Mouse (Mus musculus): Measurements from ENCODE around the gene Ank. TPM values are rescaled to one million over a fixed set of nuclear protein-coding genes. Genes with fewer than 3 reads are reported as not detected.

Ank gene
- total RNA-seq, 2 experiments from 2014 or later: 30.1 to 33.3 TPM

GRCm38 (mm10) chr15:27575932-27576331 is 109.5 kb downstream of the Ank start:
- no peak for DNase-seq

- DNase-seq: no peak
These were observed 110.4 kb downstream of the Ank start for GRCm38 (mm10) chr15:27576886-27577285.

- no peak for DNase-seq
These were observed 111.7 kb downstream of the Ank start for GRCm38 (mm10) chr15:27577915-27578780.

GRCm38 (mm10) chr15:27578918-27579317 is 112.4 kb downstream of the Ank start:
- DNase-seq: no peak

- DNase-seq: no peak
These were observed 113.4 kb downstream of the Ank start for GRCm38 (mm10) chr15:27579853-27580252.

- no peak for DNase-seq
These were observed 114.3 kb downstream of the Ank start for GRCm38 (mm10) chr15:27580771-27581170.

- DNase-seq: no peak
These were observed 115.2 kb downstream of the Ank start for GRCm38 (mm10) chr15:27581640-27582039.

GRCm38 (mm10) chr15:27582428-27582827 is 116.0 kb downstream of the Ank start:
- DNase-seq: no peak

- DNase-seq: peak; percentile 80
These were observed 116.6 kb downstream of the Ank start for GRCm38 (mm10) chr15:27583042-27583441.

GRCm38 (mm10) chr15:27583620-27584019 is 117.1 kb downstream of the Ank start:
- DNase-seq: no peak

- DNase-seq: no peak
These were observed 119.1 kb downstream of the Ank start for GRCm38 (mm10) chr15:27585466-27586092.

- DNase-seq: no peak
These were observed 119.6 kb downstream of the Ank start for GRCm38 (mm10) chr15:27586093-27586480.

- DNase-seq: no peak
These were observed 121.8 kb downstream of the Ank start for GRCm38 (mm10) chr15:27588087-27588826.

GRCm38 (mm10) chr15:27590812-27591211 is 124.3 kb downstream of the Ank start:
- no peak for DNase-seq

GRCm38 (mm10) chr15:27592620-27593320 is 126.3 kb downstream of the Ank start:
- peak; percentile 53 for DNase-seq

GRCm38 (mm10) chr15:27593717-27594116 is 127.2 kb downstream of the Ank start:
- DNase-seq: peak; percentile 47

- no peak for DNase-seq
These were observed 128.5 kb downstream of the Ank start for GRCm38 (mm10) chr15:27594973-27595372.

- DNase-seq: peak; percentile 30
These were observed 129.1 kb downstream of the Ank start for GRCm38 (mm10) chr15:27595560-27595959.

- DNase-seq: no peak
These were observed 130.1 kb downstream of the Ank start for GRCm38 (mm10) chr15:27596463-27597140.

GRCm38 (mm10) chr15:27597516-27597915 is 131.0 kb downstream of the Ank start:
- DNase-seq: no peak

- no peak for DNase-seq
These were observed 132.4 kb downstream of the Ank start for GRCm38 (mm10) chr15:27598786-27599385.
